Mouse (Mus musculus) lung, postnatal 4 days (tissue): ENCODE measurements around the gene Bahcc1.

ENCODE experiments used
- DNase-seq, 2 experiments: peaks; one replicate each; pipeline ENCODE4 v3.0.0; 2021

The Bahcc1 gene

DNA sequence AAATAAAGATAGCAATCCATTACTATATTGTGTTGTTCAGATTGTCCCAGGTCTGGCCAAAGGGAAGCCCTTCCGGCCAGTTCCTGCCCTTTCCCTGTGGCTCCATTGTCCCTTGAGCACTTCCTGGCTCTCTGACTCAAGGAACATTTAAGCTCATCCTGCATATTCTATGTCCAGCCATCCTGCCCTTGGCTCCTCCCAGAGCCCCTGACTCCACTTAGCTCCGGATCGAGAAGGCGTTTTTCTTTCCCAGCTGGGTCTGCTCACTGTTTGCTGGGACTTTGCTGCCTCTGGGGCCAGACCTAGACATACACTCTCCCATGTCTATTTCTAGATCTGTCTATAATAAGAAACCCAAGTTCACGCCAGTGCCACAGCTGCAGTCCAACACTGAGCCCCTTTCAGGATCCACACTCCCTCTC, 26.1 kb upstream of the Bahcc1 start:
- DNase-seq = peak; percentile 57 to 82

DNA sequence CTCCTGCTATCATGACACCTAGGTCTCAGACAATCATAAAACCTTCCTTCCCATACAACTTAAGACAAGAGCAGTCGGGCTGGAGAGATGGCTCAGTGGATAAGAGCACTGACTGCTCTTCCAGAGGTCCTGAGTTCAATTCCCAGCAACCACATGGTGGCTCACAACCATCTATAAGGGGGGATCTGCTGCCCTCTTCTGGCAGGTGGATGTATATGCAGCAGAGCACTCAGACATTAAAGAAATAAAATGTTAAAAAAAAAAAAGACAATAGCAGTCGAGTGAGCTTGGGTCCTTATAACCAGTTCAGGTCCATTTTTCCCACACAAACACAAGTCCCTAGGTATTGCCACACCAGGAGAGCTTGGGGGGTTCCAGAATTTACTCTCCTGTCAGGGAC, 23.9 kb upstream of the Bahcc1 start:
- DNase-seq = no peak

DNA sequence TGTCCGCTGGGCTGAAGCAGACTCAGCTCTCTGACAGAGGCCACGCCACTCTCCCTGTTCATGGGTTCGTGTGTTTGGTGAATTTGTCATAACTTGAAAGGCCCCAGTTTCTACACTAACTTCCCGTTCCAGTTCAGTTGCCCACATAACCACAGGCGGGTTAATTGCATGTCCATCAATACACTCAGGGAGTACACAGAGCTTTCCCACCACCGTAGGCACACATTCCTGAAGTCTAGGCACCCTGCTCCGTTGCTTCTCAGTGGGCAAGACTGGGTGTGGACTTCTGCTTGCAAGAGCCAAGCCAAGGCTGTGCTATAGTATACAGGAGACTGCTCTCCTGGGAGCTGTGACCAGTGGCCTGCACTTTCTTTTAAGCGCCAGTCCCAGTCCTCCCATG, 23.3 kb upstream of the Bahcc1 start:
- no peak for DNase-seq

DNA sequence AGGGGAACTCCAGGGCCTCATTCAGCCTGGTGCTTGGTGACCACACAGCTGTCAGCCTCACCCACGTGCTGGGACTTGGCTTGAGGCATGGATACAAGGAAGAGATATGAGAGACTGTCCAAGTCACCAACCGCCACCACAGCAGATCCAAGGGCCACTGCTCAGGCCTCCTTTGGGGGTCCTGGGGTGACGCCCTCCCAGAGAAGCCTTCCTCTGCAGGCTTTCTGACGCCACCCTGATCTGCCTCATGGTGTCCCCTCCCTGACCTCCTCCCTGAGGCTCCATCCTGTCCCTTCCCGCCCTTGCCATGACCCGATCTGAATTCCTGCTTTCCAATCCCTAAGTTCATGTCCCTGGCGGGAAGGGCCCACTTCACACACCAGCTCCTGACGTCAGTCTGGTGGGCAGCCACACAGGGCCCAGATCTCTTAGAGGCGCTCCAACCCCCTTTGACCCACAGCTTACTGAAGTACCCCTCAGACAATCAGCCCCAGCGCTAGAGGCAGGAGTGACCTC, 17.0 kb upstream of the Bahcc1 start:
- DNase-seq = peak in 1 of 2 experiments; percentile 69

DNA sequence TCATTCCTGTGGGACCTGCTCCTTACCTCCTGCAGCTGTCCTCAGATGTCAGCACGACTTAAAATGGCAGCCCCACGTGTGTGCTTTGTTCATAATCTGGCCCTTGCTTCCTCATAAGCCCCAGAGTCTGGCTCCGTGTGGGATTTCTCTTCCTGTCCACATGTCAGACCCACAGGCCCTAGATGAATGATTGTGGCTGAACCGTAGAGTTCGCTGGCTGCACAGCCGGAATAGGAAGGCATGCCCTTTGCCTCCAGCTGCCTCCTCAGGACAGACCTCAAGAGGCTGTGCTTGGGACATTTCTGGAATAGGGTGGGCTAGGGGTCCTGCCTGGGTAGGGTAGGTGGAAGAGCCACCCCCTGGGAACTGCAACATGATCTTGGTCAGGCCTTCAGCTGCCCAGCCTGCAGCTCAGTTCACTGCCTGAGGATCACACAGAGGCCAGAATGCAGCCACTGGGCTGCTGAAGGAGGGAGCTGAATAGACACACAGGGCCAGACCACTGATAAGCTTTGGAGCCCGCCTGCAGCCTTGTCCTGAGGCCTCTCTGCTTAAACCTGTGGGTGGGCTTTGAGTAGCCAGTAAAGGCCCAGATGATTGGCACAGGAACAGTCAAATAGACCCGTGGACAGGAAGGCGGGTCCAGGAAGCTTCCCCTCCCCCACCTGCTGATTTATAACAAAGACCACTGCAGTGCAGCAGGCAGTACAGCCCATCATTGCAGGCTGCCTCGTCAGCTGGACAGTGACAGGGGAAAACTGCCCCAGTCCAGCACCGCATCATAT, 16.0 kb upstream of the Bahcc1 start:
- peak; percentile 66 to 75 for DNase-seq

DNA sequence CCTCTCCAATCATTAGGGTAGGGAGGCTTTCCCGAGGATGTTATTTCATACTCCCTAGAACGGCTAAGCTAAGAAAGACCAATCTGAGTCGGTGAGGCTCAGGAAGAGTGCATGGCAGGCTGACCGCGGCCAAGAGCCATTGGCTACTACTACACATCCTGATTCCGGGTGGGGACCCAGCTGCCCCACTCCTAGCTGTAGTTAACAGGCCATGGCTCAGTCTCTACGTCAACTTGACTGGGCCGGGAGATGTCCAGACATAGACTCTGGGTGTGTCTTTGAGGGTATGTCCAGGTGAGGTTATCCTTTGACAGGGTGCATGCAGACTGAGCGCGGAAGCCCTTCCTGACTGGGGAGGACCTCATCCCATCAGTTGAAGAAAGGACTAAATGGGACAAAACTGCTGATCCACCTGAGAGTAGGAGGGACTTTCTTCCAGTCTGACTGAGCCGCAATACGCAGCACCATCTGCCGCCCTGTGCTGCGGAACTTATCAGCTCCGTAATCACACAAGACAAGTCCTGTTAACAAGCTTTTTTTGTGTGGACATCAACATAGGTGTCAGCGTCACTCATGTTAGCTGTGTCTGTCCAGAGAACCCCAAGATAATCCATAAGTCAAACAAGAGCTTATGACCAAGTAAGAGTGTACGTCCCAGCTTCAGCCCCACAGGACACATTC, 14.4 kb upstream of the Bahcc1 start:
- DNase-seq = no peak

DNA sequence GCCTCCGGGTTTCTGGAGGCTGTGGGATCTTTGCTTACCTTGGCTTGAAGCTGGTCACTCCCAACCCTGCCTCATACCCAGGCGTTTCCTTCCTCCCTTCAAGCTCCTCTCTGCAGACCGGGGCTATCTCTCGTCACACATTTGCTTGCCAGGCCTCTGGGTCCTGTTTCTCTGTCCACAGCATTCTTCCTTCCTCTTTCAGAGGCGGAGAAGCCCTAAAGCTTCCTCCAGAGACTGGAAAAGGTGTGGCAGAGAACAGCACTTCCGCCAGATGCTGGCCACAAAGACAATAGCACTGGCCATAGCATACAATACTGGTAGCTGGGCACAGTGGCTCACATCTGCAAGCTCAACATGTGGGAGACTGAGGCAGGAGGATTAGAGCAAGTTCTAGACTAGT, 13.8 kb upstream of the Bahcc1 start:
- peak; percentile 65 to 77 for DNase-seq

DNA sequence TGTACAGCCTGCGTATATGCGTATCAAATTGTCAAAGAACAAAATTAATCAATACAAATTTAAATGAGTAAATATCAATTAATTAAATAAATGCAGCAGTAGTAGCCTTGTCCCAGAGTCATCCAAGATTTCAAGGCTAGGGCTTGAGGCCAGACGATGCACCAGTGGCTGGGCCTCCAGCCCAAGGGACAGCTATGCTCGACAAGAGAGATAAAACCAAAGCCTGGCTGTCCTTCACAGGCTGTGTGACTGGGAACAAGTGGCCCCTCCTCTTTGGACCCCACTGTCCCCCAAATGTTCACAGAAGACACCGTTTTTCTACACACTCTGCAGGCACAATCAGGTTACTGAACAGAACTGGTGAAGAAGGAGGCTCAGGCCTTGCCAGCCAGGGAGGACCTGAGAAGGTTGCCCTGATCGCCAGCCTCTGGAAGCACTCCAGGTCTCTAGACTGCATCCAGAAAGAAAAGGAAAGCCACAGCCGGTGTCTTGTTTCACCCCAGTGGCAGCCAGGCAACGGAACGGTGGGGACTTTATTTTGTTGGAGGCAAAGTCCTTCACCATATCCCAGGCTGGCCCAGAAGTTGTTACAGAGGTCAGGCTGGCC, 12.7 kb upstream of the Bahcc1 start:
- peak in 1 of 2 experiments; percentile 19 for DNase-seq

DNA sequence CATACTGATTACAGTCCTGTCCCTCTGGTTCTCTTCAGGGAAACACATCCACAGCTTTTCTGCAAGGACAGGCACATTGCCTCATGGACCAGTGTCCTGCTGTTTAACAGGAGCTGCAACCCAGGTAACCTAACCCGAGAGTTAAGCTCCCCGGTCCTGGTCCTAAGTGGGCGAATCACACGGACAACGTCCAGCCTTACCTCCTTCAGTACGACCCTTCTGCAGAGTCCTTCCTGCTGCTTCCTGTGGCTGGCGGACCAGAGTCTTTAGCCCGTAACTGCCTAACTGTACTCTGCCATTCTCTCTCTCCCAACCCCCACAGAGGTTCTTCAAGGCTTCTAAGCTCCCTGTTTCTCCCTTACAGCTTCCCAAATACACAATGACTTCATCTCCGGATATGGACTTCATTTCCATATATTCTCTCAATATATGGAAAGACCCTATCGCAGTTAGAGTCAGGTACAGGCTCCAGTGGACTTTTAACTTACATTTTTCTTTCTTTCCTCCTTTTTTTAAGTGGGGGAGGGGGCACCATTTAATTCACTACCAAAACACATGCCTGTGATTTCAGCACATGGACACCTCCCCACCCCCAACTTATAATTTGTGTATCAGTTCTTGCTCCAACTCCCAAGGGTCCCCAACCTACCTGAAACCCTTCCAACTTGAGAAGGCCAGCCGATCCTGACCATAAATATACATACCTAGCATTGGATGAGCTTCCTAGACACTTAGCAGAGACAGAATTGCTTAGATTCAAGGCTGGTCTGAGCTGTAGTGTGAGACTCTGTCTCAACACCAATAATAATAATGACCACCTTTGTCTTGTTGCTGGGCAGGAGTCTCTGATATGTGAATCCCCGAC, 11.6 kb upstream of the Bahcc1 start:
- no peak for DNase-seq

DNA sequence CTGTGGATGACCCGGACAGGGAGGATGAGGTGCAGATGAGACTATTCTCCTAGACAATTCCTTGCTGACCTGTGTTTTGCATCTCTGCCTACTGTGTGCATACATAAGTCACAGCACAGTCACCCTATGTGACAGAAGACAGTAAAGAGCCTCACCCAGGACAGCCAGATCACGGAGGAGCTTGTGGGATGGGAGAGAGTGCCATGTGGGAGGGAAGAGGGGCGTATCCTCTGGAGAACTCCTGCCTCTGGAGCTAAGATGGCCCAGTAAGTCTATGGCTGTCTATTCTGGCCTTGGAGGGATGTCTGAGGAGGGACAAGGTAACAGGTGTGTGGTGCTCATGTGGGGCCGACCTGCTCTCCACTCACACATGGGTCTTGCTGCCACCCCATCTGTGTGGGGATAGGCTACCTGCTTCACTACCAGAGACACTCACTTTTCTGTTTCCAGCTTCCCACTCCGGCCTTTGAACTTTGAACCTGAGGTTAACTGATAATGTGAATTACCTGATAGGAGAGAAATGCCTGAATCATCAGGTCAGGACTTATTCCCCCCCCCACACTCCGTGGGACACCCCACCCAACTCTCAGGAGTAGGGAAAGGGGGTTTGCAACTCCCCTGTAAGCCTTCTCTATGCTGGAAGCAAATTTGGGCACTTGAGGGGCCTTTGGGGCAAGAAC, 10.2 kb upstream of the Bahcc1 start:
- DNase-seq = no peak

DNA sequence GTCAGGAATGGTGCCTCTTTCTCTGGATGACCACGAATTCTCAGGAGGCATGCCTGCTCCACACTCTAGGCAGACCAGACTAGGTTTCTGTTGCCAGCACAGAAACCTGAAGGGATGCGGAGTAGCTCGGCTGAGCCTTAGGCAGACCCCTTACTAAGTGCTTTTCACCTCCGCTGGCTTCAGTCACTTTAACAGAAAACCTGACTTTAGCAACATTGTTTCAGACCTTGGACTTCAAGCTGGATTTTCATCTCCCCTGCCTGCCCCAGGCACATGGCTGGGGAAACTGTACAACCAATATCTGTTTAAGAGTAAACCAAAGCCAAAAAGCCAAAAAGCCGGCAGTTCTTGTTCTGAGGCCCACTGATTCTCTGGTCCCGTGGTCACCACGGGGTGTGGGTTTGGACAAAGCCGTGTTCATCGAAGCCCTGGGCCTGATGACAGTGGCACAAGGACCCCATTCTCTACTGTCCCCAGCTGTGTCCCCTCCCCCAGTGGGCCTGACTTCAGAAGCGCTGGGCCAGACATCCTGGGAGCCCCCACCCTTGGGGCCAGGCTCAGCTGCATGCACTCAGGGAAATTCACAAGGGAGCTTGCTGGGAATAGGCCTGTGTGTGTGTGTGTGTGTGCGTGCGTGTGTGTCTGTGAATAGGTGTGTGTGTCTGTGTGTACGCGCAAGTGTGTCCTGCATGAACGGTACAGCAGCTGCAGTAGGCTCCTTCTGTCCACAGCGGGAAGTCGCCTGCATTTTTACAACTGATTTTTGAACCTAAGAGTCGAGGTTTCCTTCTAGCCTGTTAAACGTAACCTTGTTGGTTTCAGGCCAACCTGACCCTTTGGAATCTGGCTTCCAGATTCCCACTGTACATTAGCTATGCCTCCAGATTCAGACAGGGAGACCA, 8.9 kb upstream of the Bahcc1 start:
- peak in 1 of 2 experiments; percentile 12 for DNase-seq

DNA sequence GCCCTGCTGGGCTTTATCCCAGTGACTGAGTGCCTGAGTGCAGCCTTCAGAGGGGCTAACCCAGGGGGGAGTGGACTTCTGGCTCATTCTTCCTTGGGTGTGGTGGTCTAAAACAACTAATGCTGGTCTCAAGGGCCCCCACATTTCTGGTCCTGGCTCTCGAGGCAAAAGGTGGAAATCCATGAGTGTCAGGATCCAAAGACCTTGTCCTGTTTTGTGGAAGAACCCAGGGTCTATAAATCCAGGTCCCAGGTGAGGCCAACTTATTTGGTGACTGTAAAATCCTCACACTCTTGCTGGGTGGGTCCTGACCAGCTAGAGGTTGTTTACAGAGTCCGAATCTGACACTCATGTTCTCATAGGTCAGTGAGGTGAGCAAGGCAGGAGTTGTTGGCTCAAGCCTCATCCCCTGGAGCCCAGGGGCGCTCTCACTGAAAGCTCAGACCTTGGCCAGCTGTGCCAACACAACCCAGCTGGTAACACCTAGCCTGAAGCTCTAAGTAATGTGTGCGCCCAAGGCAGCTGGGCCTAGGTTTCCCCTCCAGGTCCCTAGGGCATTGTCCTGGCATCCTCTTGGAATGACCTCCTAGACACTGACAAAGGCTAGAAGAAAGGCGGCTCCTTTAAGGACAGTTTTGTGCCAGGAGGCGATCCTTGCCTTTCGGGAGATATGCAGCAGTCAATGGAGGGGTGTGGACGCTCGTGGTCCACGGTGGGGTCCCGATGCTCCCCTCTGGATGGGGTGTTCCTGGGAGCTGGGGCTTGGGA, 8.1 kb upstream of the Bahcc1 start:
- DNase-seq = peak in 1 of 2 experiments; percentile 34

DNA sequence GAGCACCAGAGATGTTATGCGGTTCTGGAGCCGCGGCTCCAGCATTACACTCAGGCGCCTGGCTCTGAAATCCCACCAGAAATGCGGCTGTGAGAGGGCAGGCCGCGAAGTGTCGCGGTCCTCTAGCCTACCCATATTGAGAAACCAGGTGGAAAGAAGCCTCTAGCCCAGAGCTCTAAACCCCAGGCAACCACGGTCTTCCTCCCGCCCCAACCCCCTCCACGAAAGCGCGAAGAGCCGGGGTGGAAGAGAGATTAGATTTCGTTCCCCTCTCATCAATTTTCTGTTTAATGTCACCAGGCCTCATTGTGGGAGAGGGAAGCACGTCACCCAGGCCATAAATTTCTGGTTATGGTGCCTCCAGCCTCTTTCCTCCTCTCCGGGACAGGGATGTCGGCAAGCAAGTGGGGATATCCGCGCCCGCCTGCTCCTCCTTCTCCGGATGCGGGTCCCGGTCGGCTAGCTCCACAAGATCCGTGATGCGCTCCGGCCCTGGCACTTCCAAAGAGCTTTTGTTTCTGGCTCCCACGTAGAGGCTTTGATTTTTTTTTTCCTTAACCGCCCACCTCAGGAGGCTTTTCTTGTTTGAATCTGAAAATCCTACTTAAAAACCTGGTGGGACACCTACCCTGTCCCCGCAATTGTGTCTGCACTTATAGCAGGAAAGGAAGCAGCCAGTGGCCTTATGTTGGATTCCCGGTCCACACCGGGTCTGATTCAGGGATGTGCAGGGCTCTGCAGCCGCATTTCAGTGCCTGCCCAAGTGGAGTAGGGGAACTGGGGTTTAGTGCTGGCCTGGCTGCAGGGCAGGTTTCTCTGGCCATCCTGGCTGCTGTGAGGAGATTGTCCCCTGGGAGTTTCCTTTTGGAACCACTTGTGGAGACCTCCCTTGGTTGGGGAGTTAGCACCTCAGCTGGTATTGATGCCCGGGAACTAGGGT, 7.2 kb upstream of the Bahcc1 start:
- peak; percentile 69 to 70 for DNase-seq

DNA sequence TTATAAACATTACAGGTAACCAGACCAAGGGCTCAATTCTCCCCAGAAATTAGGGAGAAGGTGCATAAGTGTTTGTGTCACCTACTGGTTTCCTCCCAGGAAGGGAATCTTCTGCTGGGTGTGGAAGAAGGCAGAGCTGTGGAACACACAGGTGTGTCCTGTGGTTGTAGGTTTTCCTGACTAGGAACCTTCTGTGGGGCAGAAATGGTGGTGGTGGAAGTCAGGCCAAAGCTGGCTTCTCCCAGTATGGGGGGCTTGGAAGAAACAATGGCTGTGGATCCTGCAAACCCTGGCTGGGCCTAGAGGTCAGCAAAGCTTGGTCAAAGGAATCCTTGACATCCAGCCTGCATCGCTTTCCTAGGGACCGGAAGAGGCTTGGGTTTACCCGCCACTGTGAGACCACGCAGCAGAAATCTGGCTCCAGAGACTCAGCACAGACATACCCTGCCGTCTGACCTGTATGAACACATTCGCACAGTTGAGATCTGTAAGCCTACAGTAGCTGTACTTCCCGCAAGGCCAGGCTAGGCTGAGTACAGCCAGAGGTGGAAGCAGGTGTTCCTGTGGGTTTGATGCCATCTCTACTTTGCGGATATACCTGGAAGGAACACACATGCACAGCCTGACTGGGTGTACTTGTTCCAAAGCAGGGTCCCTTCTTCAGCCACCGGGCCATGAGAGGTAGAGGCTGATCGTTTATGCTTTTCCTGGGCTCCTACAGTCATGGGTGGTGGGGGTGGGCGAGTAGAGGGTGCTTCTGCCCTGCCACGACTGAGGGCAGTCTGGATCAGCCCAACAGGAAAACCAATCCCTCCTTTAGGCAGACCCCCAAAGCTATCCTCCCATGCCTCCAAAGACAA, 6.1 kb upstream of the Bahcc1 start:
- DNase-seq = peak in 1 of 2 experiments; percentile 7

DNA sequence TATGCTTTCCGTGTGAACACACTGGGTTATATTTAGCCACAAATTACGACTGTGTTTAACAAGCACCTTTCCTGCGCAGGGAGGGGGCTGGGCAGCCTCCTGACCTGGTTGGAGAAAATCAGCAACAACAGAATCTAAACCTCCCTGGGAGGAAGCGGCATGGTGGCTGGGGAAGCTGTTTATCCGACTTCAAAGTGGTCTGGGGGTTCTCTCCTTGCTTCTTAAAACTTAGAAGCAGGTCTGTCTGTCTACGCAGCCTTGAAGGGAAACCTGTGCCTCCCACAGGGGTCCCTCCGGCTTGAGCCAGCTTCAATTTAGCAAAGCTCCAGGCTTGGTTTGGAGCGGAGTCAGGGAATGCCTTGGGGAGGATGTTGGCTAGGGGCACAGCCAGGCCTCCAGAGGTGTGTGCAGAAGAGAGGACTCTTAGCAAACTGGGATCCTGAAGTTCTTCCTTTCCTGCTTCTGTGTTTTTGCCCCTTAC, 5.1 kb upstream of the Bahcc1 start:
- DNase-seq = peak; percentile 36 to 61

DNA sequence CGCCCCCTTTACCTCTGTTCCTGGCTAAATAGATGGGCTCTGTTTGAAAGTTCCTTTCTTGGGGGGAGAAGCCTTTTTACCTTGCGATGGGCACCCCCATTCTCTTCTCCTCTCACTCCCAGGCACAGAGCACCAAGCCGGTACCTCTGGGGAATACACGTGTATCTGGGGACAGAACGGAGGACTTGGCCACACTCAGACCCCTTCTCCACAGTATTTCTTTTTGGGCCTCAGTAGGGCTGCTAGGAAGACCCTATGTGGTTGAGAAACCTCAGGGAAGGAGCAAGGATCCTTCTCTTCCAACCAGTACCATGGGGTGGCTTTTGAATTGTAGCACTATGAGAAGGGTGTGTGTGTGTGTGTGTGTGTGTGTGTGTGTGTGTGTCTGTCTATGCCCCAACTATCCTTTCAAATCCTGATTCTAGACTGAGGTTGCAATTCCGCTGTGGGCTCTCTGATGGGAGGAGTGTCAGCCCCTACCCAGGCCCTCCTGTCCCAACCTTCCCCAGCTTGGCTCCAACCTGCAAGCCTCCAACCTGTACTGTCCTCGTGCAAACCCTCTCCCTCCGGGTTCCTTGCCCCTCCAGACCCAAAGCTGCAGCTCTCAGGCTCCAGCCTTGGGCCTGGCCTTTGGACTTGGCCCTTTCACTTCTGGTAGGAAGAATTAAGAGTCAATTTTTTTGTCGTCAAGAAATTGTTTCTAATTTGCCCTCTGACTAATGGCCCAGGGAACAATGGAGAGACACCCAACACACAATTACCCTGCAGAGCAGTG, 4.4 kb upstream of the Bahcc1 start:
- DNase-seq = peak; percentile 16 to 29

DNA sequence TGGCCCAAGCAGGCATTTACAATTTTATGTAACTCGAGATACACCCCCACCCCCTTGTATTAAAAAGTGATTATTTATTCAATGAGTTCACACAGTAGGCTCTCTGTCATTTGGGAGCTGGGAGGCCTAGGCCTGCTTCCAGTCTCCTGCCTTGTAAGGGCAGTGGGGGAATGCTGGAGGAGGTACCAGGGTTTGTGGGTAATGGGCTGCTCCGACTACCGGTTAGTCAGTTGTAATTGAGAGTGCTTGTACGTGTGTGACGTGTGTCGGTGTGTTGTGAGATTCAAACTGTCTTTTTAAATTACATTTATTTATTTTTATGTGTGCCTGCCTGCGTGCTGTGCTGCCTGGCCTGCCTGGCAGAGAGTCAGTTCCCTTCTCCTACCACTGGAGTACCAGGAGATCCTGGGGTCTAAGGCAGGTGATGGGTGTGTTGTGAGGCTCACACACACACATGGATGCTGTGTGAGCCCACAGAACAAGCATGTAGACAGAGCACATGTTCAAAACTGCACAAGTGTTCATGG, 3.8 kb upstream of the Bahcc1 start:
- DNase-seq = peak; percentile 20 to 35
